Mouse (Mus musculus) mature B cell (primary cell): ENCODE measurements around the gene March1.

ENCODE experiments used
- in situ Hi-C: fragments of 300-500 bp; cut with MboI; formaldehyde crosslinking; loops from 2 replicates; pipeline ENCODE4 v1.14.3; 2019

Gene March1

GRCm38 (mm10) chr8:66511537-66511936 is 893.8 kb downstream of the March1 start, which contains the start of gene Tktl2:
TSS of gene Tktl2 (plus strand) at chr8:66511756.
- in situ Hi-C loops: no loop called here

- in situ Hi-C loops: no loop called here
Measured at GRCm38 (mm10) chr8:66519149-66519548, 901.4 kb downstream of the March1 start.

- in situ Hi-C loops: no loop called here
Measured at GRCm38 (mm10) chr8:66520576-66520975, 902.9 kb downstream of the March1 start.
